Mouse (Mus musculus): ENCODE results near the gene Cstb.
"Not testable (repeated sequence)": the region's sequence is repeated elsewhere in the genome, so short reads cannot be mapped to it uniquely, and the experiment has no call there.

Gene Cstb

GRCm38 (mm10) chr10:78425181-78426041, at the start of gene Cstb:
TSS of gene Cstb (plus strand) at chr10:78425669.
- DNase-seq, result peak; percentile 92

- DNase-seq, result no peak
Measured at GRCm38 (mm10) chr10:78378516-78378915, 47.0 kb upstream of the Cstb start.

GRCm38 (mm10) chr10:78383567-78383966, 41.9 kb upstream of the Cstb start:
- DNase-seq, result no peak

- DNase-seq, result no peak
Measured at GRCm38 (mm10) chr10:78385520-78385919, 39.9 kb upstream of the Cstb start.

GRCm38 (mm10) chr10:78388216-78388980, 37.1 kb upstream of the Cstb start:
- DNase-seq, result peak; percentile 64

GRCm38 (mm10) chr10:78390982-78391470, 34.4 kb upstream of the Cstb start:
- DNase-seq, result no peak

GRCm38 (mm10) chr10:78392072-78392471, 33.4 kb upstream of the Cstb start:
- DNase-seq, result peak; percentile 72

GRCm38 (mm10) chr10:78395377-78395776, 30.1 kb upstream of the Cstb start:
- DNase-seq, result no peak

- DNase-seq, result peak; percentile 94
Measured at GRCm38 (mm10) chr10:78395819-78396624, 29.4 kb upstream of the Cstb start.

GRCm38 (mm10) chr10:78396625-78396885, 28.9 kb upstream of the Cstb start:
- no peak for DNase-seq

- peak; percentile 43 for DNase-seq
Measured at GRCm38 (mm10) chr10:78399090-78399657, 26.3 kb upstream of the Cstb start.

- DNase-seq, result no peak
Measured at GRCm38 (mm10) chr10:78401127-78401526, 24.3 kb upstream of the Cstb start.

GRCm38 (mm10) chr10:78402301-78402922, 23.1 kb upstream of the Cstb start:
- DNase-seq, result no peak

GRCm38 (mm10) chr10:78406152-78406551, 19.3 kb upstream of the Cstb start:
- no peak for DNase-seq

GRCm38 (mm10) chr10:78407132-78407531, 18.3 kb upstream of the Cstb start:
- DNase-seq, result no peak

- DNase-seq, result no peak
Measured at GRCm38 (mm10) chr10:78409035-78409788, 16.3 kb upstream of the Cstb start.

GRCm38 (mm10) chr10:78411851-78412250, 13.6 kb upstream of the Cstb start:
- no peak for DNase-seq

GRCm38 (mm10) chr10:78412319-78413151, 12.9 kb upstream of the Cstb start, which contains the start of gene Rrp1:
TSS of gene Rrp1 (minus strand) at chr10:78413043.
- DNase-seq, result peak; percentile 96

- DNase-seq, result no peak
Measured at GRCm38 (mm10) chr10:78413152-78413520, 12.3 kb upstream of the Cstb start.

- DNase-seq, result not testable (repeated sequence)
Measured at GRCm38 (mm10) chr10:78414936-78415335, 10.5 kb upstream of the Cstb start.

GRCm38 (mm10) chr10:78417888-78418287, 7.6 kb upstream of the Cstb start:
- no peak for DNase-seq
